Mouse (Mus musculus): ENCODE measurements around the gene Gm45021. TPM values are rescaled to one million over a fixed set of nuclear protein-coding genes. Genes with fewer than 3 reads are reported as not detected.

Gm45021 gene
- total RNA-seq (2023), result not detected

GRCm38 (mm10) chr6:48589194-48589750 is at the start of gene Gm45021:
TSS of gene Gm45021 (plus strand) at chr6:48589610.

GRCm38 (mm10) chr6:48554280-48555103 is 34.9 kb upstream of the Gm45021 start, which contains the start of gene Lrrc61:
TSS of gene Lrrc61 (plus strand) at chr6:48554796.

DNA sequence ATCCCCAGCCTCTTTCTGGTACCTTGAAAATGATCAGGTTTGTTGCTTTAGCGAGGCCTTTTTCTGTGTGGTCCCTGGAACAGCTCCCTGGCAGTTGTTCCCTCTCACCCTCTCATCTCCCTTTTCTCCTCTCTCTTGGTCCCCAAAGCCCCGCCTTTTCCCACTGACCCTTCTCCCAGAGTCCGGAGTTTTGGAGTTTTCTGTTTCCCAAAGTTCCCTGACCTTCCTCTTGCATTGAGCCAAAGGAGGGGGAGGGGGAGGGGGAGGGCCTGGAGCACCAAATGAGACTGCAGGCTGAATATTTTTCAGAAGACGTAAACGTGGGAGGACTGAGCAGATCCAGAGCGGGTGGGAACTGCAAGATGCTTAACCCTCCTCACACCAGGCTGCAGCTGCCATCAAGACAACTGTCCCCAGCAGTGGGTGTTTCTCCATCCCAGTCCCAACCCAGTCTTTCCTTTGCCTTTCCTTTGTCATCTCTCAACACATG is 16.8 kb upstream of the Gm45021 start, which contains the start of gene Rarres2:
Rarres2 (minus strand) TSS at position 218 of the 490 bp plus-strand sequence.

DNA sequence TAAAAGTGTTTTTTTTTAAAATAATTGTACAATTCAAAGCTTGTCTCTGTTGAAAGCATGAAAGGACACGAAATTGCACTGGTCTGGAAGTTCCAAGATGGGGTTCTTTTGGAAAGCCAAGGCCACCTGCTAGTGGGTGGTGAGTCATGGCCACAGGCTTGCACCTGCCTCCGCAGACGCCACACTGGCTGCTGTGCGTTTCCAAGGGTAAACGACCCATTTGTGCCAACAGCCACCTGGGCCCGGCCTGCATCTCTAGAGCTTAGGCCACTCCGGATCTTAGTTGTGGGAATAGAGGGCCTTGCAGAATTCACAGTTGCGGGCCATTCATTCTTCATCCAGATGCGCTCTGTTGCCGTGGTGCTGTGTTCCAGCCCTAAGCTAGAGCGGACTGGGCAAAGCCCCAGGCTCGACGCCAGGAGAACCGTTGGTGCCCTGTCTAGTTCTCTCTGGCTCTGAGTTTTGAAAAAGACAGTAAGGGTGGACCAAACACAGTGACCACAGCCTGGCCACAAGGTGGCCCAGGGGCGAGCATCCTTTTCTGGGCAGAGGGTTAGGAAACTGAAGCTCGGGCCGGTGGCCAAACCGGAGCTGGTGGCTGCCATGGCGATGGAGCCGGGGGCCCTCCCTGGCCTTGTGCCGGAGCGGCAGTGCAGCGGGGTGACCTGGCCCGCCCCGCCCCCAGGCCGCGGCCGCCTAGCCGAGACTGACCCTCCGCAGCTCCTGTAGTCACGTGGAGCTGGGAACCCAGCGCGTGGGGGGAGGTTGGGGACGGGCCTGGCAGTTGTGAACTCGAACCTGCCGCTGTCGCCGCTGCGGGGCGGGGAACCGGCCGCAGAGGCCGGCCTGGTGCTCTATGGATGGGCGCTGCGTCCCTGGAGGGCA is 4.0 kb downstream of the Gm45021 start, which contains the start of the genes Repin1 and Gm44965:
Repin1 (plus strand) TSS at position 726 of the 885 bp plus-strand sequence.
Gm44965 (plus strand) TSS at position 784 of the 885 bp plus-strand sequence.

DNA sequence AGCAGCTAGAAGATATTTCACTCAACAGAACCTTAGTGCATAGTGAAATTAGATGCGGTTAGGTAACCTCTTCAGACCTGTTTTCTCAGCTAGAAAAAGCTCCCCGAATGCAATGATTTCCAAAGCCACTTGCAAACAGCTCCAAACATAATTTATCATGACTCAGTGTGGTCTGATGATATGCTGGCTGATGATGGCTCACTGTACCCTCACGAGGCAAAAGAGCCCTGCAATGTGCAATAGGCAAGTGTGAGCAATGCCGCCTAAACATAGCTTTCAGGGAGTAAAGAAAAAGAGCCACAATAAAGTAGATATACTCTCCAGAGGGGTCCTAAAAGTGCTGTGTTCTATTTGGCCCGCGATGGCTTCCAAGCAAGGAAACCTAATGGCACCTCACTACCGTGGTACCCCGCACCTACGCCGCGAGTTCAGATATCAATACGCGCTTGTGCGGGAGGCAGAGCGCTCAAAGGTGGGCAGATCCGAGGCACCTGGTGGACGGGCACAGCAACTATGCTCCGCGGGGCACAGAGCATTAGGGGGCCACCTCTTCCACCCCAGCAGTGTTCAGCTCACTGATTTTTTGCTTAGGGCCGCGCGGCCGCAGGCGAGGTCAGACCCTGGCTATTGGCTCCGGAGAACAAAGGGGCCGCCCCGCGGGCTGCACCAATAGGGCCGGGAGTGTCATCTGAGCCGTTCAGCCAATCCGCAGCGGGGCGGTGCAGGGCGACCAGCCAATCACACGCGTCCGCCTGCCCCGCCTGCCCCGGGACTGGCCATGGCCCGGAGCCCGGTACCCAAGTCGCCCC is 12.1 kb downstream of the Gm45021 start, which contains the start of gene Zfp775:
Zfp775 (plus strand) TSS at position 793 of the 809 bp plus-strand sequence.

GRCm38 (mm10) chr6:48626464-48626863 is 37.1 kb downstream of the Gm45021 start, which contains the start of gene AI854703:
TSS of gene AI854703 (plus strand) at chr6:48626764.

GRCm38 (mm10) chr6:48646995-48647394 is 57.6 kb downstream of the Gm45021 start, which contains the start of gene Gimap8:
TSS of gene Gimap8 (plus strand) at chr6:48647234.

Other genes with a start within 250 kb of the Gm45021 start
- 10 to 100 TPM; 21.9 to 34.4 TPM for gene Krba1, start 194.0 kb upstream of the Gm45021 start, total RNA-seq (2023)
- 10 to 100 TPM in 1 of 2 experiments, 1 to 10 TPM in 1; 7.2 to 11.6 TPM for gene Zfp467, start 143.8 kb upstream of the Gm45021 start, total RNA-seq (2023)
- under 1 TPM in 1 of 2 experiments, not detected in 1; 0.24 TPM for gene Sspo, start 141.4 kb upstream of the Gm45021 start, total RNA-seq (2023)
- gene Atp6v0e2, start 52.0 kb upstream of the Gm45021 start, total RNA-seq (2023), result under 1 TPM; 0.30 to 0.41 TPM
- 10 to 100 TPM; 45.3 to 55.6 TPM for gene Lrrc61, start 34.8 kb upstream of the Gm45021 start, total RNA-seq (2023)
- gene Rarres2, start 16.8 kb upstream of the Gm45021 start, total RNA-seq (2023), result not detected
- 1 to 10 TPM; 8.4 to 8.9 TPM for gene Repin1, start 4.3 kb downstream of the Gm45021 start, total RNA-seq (2023)
- not detected for gene Gm44965, start 4.3 kb downstream of the Gm45021 start, total RNA-seq (2023)
- gene Zfp775, start 12.5 kb downstream of the Gm45021 start, total RNA-seq (2023), result 1 to 10 TPM; 4.8 to 7.1 TPM
- gene AI854703, start 37.2 kb downstream of the Gm45021 start, total RNA-seq (2023), result under 1 TPM; 0.35 to 0.42 TPM
- gene Gimap8, start 57.6 kb downstream of the Gm45021 start, total RNA-seq (2023), result 100 to 1,000 TPM; 137 to 176 TPM
- gene Gimap9, start 86.5 kb downstream of the Gm45021 start, total RNA-seq (2023), result 10 to 100 TPM; 75.8 to 78.6 TPM
- 100 to 1,000 TPM; 146 to 200 TPM for gene Gimap4, start 94.9 kb downstream of the Gm45021 start, total RNA-seq (2023)
- 1,000 to 10,000 TPM; 1,476 to 1,529 TPM for gene Gimap6, start 118.6 kb downstream of the Gm45021 start, total RNA-seq (2023)
- 10 to 100 TPM; 41.2 to 94.2 TPM for gene Gm28053, start 129.0 kb downstream of the Gm45021 start, total RNA-seq (2023)
- gene Gimap7, start 129.0 kb downstream of the Gm45021 start, total RNA-seq (2023), result 100 to 1,000 TPM; 119 to 135 TPM
- 100 to 1,000 TPM; 170 to 239 TPM for gene Gimap1, start 149.4 kb downstream of the Gm45021 start, total RNA-seq (2023)
- gene Gimap5, start 156.6 kb downstream of the Gm45021 start, total RNA-seq (2023), result 100 to 1,000 TPM; 121 to 177 TPM
- 100 to 1,000 TPM; 216 to 241 TPM for gene Gimap3, start 181.2 kb downstream of the Gm45021 start, total RNA-seq (2023)